Mouse (Mus musculus) liver, embryonic 14.5 days (tissue): ENCODE data around the gene Agpat4.

Experiments
- CTCF ChIP-seq: IDR thresholded peaks from 2 replicates; pipeline ENCODE4 v1.5.1; 2016; ENCODE audit warnings: antibody characterized with exemption, low read depth, control low read depth
- EP300 ChIP-seq: IDR thresholded peaks from 2 replicates; pipeline ENCODE4 v1.6.1; 2016; ENCODE audit warnings: antibody characterized with exemption, low read depth

GRCm38 (mm10) chr17:12143948-12144364 lies 25.5 kb downstream of the Agpat4 start:
- TF ChIP-seq EP300 (no peak), CTCF (no peak)
